Mouse (Mus musculus) thymus, postnatal 14 days (tissue): Measurements from ENCODE around the gene Parm1.

Source experiments
- DNase-seq: peaks from one replicate; pipeline ENCODE4 v3.0.0; 2021

Gene Parm1

DNA sequence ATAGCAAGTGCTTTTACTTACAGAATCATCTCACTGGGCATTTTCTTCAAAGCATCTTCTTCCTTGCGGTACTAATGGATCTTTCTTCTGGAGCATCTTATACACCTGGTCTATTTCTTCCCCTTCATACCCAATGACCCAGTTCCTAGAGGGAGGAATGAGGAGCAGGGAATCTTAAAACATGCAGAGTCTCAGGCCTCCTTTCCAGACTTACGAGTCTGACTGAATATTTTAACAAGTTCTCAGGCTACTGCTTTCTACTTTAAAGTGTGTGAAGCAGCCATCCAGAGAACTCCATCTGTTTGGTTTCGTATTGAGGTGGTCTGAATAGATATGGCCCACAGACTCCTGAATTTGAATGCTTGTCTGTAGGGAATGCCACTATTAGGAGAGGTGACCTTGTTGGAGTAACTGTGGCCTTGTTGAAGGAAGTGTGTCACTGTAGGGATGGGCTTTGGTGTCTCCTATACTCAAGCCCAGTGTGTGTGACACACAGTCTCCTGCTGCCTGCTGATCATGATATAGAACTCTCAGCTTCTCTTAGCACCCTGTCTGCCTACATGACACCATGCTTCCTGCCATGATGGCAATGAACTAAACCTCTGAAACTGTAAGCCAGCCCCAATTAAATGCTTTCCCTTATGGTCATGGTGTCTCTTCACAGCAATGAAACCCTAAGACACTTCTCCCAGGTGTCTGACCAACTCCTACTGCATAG, 137.1 kb downstream of the Parm1 start:
- no peak for DNase-seq

DNA sequence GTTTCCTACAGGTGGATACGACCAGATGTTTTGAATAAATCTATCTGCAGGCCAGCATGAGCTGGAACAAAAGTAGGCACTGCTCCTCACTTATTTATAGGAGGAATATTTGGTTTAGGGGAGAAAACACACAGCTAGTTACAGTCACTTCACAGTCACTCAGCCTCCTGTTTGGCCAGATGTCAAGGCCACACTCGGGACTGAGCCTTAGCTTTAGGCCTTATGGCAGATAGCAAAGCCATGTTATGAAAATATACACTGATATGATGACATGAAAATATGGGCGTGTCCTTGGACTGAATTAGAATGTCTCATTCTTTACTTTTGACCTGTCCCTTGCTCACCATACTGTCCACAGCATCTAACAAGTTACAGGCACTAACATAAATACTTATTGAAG, 137.8 kb downstream of the Parm1 start:
- DNase-seq: no peak

DNA sequence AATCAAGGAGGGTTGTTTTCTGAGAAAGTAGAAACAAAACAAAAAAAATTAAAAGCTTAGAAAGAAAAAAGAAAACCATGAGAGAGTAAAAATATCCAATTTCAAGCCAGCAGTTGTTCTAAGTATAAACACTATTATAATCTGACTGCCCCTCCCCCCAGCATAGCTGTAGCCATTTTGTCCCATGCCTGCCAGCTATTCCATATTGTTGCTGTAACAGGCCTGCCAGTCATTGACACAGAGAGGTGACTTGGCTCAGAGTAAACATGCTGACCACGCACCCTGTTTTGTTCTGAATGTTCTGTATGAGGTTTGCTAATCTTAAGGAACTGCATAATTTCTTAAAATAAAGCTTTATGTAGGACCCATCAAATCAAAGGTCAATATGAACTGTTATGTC, 145.3 kb downstream of the Parm1 start:
- DNase-seq: no peak

GRCm38 (mm10) chr5:91667127-91667526, 149.7 kb downstream of the Parm1 start:
- no peak for DNase-seq

DNA sequence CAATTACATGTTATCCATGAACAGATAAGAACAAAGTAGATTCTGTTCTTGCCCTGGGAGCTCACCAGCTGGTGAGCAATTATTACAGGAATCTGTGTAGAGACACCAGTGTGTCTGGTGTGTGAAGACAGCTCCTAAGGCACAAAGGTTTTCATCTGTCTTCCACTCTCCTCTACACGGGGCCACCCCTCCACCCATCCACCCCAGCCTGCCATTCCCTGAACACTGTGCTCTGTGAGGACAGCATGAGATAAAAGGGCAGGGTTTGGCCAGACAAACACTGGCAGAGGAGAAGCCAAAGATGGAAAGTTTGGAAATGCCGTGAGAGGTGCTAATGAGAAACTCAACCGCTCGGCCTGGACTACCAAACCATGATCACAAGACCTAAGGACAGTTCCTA, 151.8 kb downstream of the Parm1 start:
- DNase-seq: no peak
